Mouse (Mus musculus): ENCODE measurements at regions not wholly inside any gene's neighbourhood (a gene's known extent, or its start where the extent isn't known, plus 50 kb on each side); places are given as distances from the start of the nearest gene placed in this dataset.

DNA sequence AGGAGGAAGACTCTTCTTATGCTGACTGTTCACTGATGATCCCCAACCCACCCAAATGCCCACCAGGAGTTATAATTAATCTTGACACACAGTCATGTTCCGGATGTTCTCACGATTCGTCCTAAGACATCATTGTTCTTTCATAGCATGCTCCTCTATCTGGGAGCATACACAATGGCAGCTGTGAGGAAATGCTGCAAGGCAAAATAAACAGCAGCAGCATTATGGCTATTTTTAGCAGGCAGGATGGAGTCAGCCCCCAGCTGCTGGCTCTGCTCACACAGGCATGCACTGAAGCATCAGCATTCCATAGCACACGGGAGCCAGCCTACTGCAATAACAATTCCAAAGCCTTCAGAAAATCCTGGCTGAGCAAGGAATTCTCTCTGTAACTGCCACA, 696.0 kb downstream of the Rps29 start:
- TF ChIP-seq CTCF (IDR thresholded peaks at IDR 0.05; ENCODE audit: borderline replicate concordance, insufficient read depth, low read length), result no peak
- TF ChIP-seq POLR2A (IDR thresholded peaks at IDR 0.05; ENCODE audit: low read depth, low read length), result no peak
- Histone ChIP-seq H3K4me3 (ENCODE audit: insufficient read depth, low read length) (no peak overlapping the region), H3K27ac (ENCODE audit: insufficient read depth, low read length) (no peak overlapping the region), H3K4me1 (ENCODE audit: control insufficient read depth, insufficient read depth, low read length) (peaks cover 3% of the 10 kb centered on the region)

DNA sequence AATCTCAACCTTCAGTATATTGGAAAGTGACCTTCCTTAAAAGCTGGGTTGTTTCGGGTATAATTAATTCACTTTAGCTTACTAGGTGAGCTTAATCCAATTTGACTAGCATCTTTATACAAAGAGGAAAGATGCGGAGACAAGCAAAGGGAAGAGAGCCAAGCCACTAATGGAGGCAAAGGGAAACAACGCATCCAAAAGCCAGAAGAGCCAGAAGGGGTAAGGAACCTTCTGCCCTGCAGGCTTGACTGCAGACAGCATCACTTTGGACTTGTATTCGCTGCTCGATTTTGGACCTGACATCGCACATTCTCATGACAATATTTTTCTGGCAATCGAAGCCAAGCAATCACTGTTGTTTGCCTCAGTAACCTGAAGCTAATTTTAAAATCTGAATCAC, 700.8 kb downstream of the Rps29 start:
- TF ChIP-seq CTCF (IDR thresholded peaks at IDR 0.05; ENCODE audit: borderline replicate concordance, insufficient read depth, low read length) (no peak), POLR2A (IDR thresholded peaks at IDR 0.05; ENCODE audit: low read depth, low read length) (no peak)
- Histone ChIP-seq H3K4me3 (ENCODE audit: insufficient read depth, low read length) (no peak overlapping the region), H3K4me1 (ENCODE audit: control insufficient read depth, insufficient read depth, low read length) (peaks cover 3% of the 10 kb centered on the region), H3K27ac (ENCODE audit: insufficient read depth, low read length) (no peak overlapping the region)

DNA sequence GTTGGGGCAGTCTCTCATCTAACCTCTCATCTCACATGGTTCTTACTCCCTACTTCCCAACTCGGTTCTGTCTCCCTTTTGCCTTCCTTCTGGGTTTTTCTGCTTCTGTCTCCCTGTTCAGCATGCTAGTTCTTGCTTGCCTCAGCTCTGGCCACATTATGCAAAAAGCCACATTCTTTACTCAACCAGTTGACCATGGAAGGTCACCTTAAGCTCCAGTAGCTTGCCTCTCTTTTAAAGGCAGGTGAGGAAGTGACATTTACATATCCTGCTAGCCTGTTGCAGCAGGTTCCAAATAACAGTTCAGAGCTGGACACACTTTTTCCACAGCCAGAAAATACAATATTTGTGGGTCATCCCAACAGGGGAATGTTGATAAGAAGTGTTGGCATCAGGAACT, 732.4 kb downstream of the Rps29 start:
- Histone ChIP-seq H3K4me3 (ENCODE audit: insufficient read depth, low read length) (no peak overlapping the region), H3K4me1 (ENCODE audit: control insufficient read depth, insufficient read depth, low read length) (no peaks in the 10 kb centered on the region), H3K27ac (ENCODE audit: insufficient read depth, low read length) (no peak overlapping the region)
- TF ChIP-seq POLR2A (IDR thresholded peaks at IDR 0.05; ENCODE audit: low read depth, low read length), result no peak
- TF ChIP-seq CTCF (IDR thresholded peaks at IDR 0.05; ENCODE audit: borderline replicate concordance, insufficient read depth, low read length), result no peak

DNA sequence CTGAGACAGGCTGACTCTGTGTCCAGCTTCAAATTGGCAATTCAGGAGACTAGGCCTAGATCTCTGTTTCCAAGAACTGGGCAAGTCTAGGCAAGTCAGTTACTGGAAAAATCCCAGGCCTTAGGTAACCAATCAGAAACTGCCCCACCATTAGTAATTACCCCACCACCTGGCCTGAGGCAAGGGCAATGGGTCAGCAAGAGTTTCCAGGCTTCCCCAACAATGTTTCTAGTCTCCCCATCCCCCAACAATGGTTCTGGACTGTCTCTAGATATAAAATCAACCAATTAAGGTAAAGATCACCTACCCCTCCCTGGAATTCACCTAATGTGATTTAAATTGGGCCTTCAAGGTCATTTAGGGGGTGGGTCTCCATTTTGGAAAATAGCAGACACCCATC, 734.0 kb downstream of the Rps29 start:
- no peak overlapping the region for H3K4me3 ChIP-seq (ENCODE audit: insufficient read depth, low read length)

More for the DNA sequence above, 734.0 kb downstream of the Rps29 start:
- H3K27ac ChIP-seq (ENCODE audit: insufficient read depth, low read length), result no peak overlapping the region
- TF ChIP-seq CTCF (IDR thresholded peaks at IDR 0.05; ENCODE audit: borderline replicate concordance, insufficient read depth, low read length) (no peak), POLR2A (IDR thresholded peaks at IDR 0.05; ENCODE audit: low read depth, low read length) (no peak)
- H3K4me1 ChIP-seq (ENCODE audit: control insufficient read depth, insufficient read depth, low read length), result no peaks in the 10 kb centered on the region
